Mouse (Mus musculus) adrenal gland, adult 8-10 months (tissue): ENCODE measurements around the gene Kpna4. TPM values are rescaled to one million over a fixed set of nuclear protein-coding genes. Genes with fewer than 3 reads are reported as not detected.

ENCODE experiments used
- total RNA-seq, 4 experiments: library from RNA; stranded (reverse); gene quantifications; 2 replicates each; pipeline ENCODE4 v1.2.4; 2022

The Kpna4 gene
- total RNA-seq, 4 experiments from 2014 or later: 53.4 to 79.9 (median 67.1) TPM

Other genes with a start within 250 kb of the Kpna4 start
- 10 to 100 TPM; 22.7 to 40.6 (median 30.2) TPM for gene Ift80, start 122.5 kb downstream of the Kpna4 start, total RNA-seq
- gene Smc4, start 122.4 kb downstream of the Kpna4 start, total RNA-seq: 10 to 100 TPM; 26.5 to 33.6 (median 29.2) TPM
- 1 to 10 TPM; 4.4 to 5.8 (median 5.1) TPM for gene Trim59, start 82.4 kb downstream of the Kpna4 start, total RNA-seq
- not detected for gene Arl14, start 95.3 kb upstream of the Kpna4 start, total RNA-seq
- gene Ppm1l, start 189.7 kb upstream of the Kpna4 start, total RNA-seq: 10 to 100 TPM; 15.4 to 22.2 (median 19.6) TPM